Mouse (Mus musculus): ENCODE measurements at regions not wholly inside any gene's neighbourhood (a gene's known extent, or its start where the extent isn't known, plus 50 kb on each side); places are given as distances from the start of the nearest gene placed in this dataset.

- dilution Hi-C loops (cut with MboI; ENCODE audit: extremely low pct_ligation_motif_present, extremely low pct_unique_long_range_greater_than_20kb, low sequenced_read_pairs) (no loop called here), in situ Hi-C loops (cut with MboI; ENCODE audit: low pct_ligation_motif_present, low pct_unique_long_range_greater_than_20kb, low sequenced_read_pairs) (no loop called here)
- Histone ChIP-seq H3K36me3 (replicated peaks in 1 of 2; ENCODE audit: control insufficient read depth in 1 of 2, insufficient read depth in 1 of 2, low read length in 1 of 2) (no peaks in the 10 kb centered on the region), H3K4me3 (replicated peaks in 1 of 3; ENCODE audit: low read depth in 2 of 3, low read length in 2 of 3, poor library complexity in 1 of 3) (no peak overlapping the region), H3K27me3 (replicated peaks) (no peaks in the 10 kb centered on the region), H3K27ac (ENCODE audit: insufficient read depth, low read depth) (no peak overlapping the region), H3K79me2 (replicated peaks; ENCODE audit: control insufficient read depth, extremely low read depth, insufficient read depth, poor library complexity, severe bottlenecking) (no peaks in the 10 kb centered on the region), H3K9me3 (replicated peaks; ENCODE audit: low read length) (peaks cover 7% of the 10 kb centered on the region), H3K9ac (ENCODE audit: insufficient read depth, low read depth) (no peak overlapping the region), H3K4me1 (ENCODE audit: control insufficient read depth in 1 of 2, insufficient read depth in 2 of 2) (no peaks in the 10 kb centered on the region), H3K4me2 (ENCODE audit: insufficient read depth, low read depth, poor library complexity, severe bottlenecking) (no peak overlapping the region)
- TF ChIP-seq UBTF (IDR thresholded peaks at IDR 0.05; ENCODE audit: low read depth, low read length) (no peak), RCOR1 (conservative IDR thresholded peaks at IDR 0.05; ENCODE audit: low read depth, low read length) (no peak), MYC (IDR thresholded peaks at IDR 0.05; ENCODE audit: low read depth, low read length) (no peak), HCFC1 (IDR thresholded peaks at IDR 0.05; ENCODE audit: low read depth, low read length) (no peak), SIN3A (IDR thresholded peaks at IDR 0.05; ENCODE audit: low read length) (no peak), CTCF (conservative IDR thresholded peaks at IDR 0.05 in 1 of 2, IDR thresholded peaks at IDR 0.05 in 1 of 2; ENCODE audit: low read depth in 2 of 2, low read length in 2 of 2) (no peak), BHLHE40 (IDR thresholded peaks at IDR 0.05; ENCODE audit: low read depth, low read length) (no peak), USF1 (IDR thresholded peaks at IDR 0.05; ENCODE audit: low read depth, low read length) (no peak), ELF1 (IDR thresholded peaks at IDR 0.05; ENCODE audit: low read depth, low read length) (no peak), ZMIZ1 (IDR thresholded peaks at IDR 0.05; ENCODE audit: low read depth, low read length) (no peak), EP300 (IDR thresholded peaks at IDR 0.05; ENCODE audit: low read length) (no peak), SMC3 (IDR thresholded peaks at IDR 0.05; ENCODE audit: low read depth, low read length) (no peak), MAX (IDR thresholded peaks at IDR 0.05; ENCODE audit: low read length) (no peak), CHD2 (IDR thresholded peaks at IDR 0.05; ENCODE audit: low read length) (no peak), RAD21 (IDR thresholded peaks at IDR 0.05; ENCODE audit: low read depth, low read length) (no peak)
- no peak for DNase-seq (ENCODE audit: extremely low read depth)
Measured at GRCm38 (mm10) chr11:112851321-112851720, 69.3 kb downstream of the Sox9 start.

GRCm38 (mm10) chr11:112855975-112856374 is 74.0 kb downstream of the Sox9 start:
- Histone ChIP-seq H3K36me3 (replicated peaks in 1 of 2; ENCODE audit: control insufficient read depth in 1 of 2, insufficient read depth in 1 of 2, low read length in 1 of 2) (no peaks in the 10 kb centered on the region), H3K27ac (ENCODE audit: insufficient read depth, low read depth) (no peak overlapping the region), H3K27me3 (replicated peaks) (no peaks in the 10 kb centered on the region), H3K4me2 (ENCODE audit: insufficient read depth, low read depth, poor library complexity, severe bottlenecking) (no peak overlapping the region), H3K4me3 (replicated peaks in 1 of 3; ENCODE audit: low read depth in 2 of 3, low read length in 2 of 3, poor library complexity in 1 of 3) (no peak overlapping the region), H3K4me1 (ENCODE audit: control insufficient read depth in 1 of 2, insufficient read depth in 2 of 2) (no peaks in the 10 kb centered on the region), H3K9me3 (replicated peaks; ENCODE audit: low read length) (peaks cover 5% of the 10 kb centered on the region), H3K79me2 (replicated peaks; ENCODE audit: control insufficient read depth, extremely low read depth, insufficient read depth, poor library complexity, severe bottlenecking) (no peaks in the 10 kb centered on the region), H3K9ac (ENCODE audit: insufficient read depth, low read depth) (no peak overlapping the region)
- dilution Hi-C loops (cut with MboI; ENCODE audit: extremely low pct_ligation_motif_present, extremely low pct_unique_long_range_greater_than_20kb, low sequenced_read_pairs) (no loop called here), in situ Hi-C loops (cut with MboI; ENCODE audit: low pct_ligation_motif_present, low pct_unique_long_range_greater_than_20kb, low sequenced_read_pairs) (no loop called here)
- TF ChIP-seq SIN3A (IDR thresholded peaks at IDR 0.05; ENCODE audit: low read length) (no peak), NELFE (IDR thresholded peaks at IDR 0.05; ENCODE audit: low read depth, low read length) (no peak), ETS1 (conservative IDR thresholded peaks at IDR 0.05; ENCODE audit: low read depth, low read length) (no peak), NRF1 (IDR thresholded peaks at IDR 0.05; ENCODE audit: low read depth, low read length) (no peak), CHD1 (IDR thresholded peaks at IDR 0.05; ENCODE audit: low read depth, low read length) (no peak), UBTF (IDR thresholded peaks at IDR 0.05; ENCODE audit: low read depth, low read length) (no peak), TBP (conservative IDR thresholded peaks at IDR 0.05; ENCODE audit: low read depth, low read length) (no peak), HCFC1 (IDR thresholded peaks at IDR 0.05; ENCODE audit: low read depth, low read length) (no peak), USF1 (IDR thresholded peaks at IDR 0.05; ENCODE audit: low read depth, low read length) (no peak), MXI1 (IDR thresholded peaks at IDR 0.05; ENCODE audit: low read depth, low read length) (no peak), E2F4 (IDR thresholded peaks at IDR 0.05; ENCODE audit: insufficient replicate concordance, low read depth, low read length) (no peak), RCOR1 (conservative IDR thresholded peaks at IDR 0.05; ENCODE audit: low read depth, low read length) (no peak), JUN (IDR thresholded peaks at IDR 0.05; ENCODE audit: insufficient read depth, low read depth, low read length) (no peak), CTCF (conservative IDR thresholded peaks at IDR 0.05 in 1 of 2, IDR thresholded peaks at IDR 0.05 in 1 of 2; ENCODE audit: low read depth in 2 of 2, low read length in 2 of 2) (no peak), EP300 (IDR thresholded peaks at IDR 0.05; ENCODE audit: low read length) (no peak), POLR2A (IDR thresholded peaks at IDR 0.05; ENCODE audit: low read depth, low read length) (no peak)
- DNase-seq (ENCODE audit: extremely low read depth) = no peak
